Mouse (Mus musculus): ENCODE results near the gene Ptchd4. TPM values are rescaled to one million over a fixed set of nuclear protein-coding genes. Genes with fewer than 3 reads are reported as not detected.

Ptchd4 gene
- polyA plus RNA-seq, 1 experiment from 2014 or later = 0.08 TPM

GRCm38 (mm10) chr17:42364716-42365115, 49.0 kb downstream of the Ptchd4 start:
- no peaks in the 10 kb centered on the region for H3K36me3 ChIP-seq (ENCODE audit: control insufficient read depth, insufficient read depth)
- no peak overlapping the region for H3K9ac ChIP-seq (ENCODE audit: low read length)
- H3K4me2 ChIP-seq (ENCODE audit: low read depth, low read length) = no peak overlapping the region
- ATAC-seq (replicated peaks; ENCODE audit: extremely low read depth, insufficient read depth, low FRiP score) = no peak
- H3K27me3 ChIP-seq (ENCODE audit: control insufficient read depth, insufficient read depth, low read length) = no peaks in the 10 kb centered on the region
- H3K4me1 ChIP-seq (ENCODE audit: control insufficient read depth, insufficient read depth, low read length) = no peaks in the 10 kb centered on the region
- no peak overlapping the region for H3K4me3 ChIP-seq (ENCODE audit: low read length)
- H3K27ac ChIP-seq (ENCODE audit: low read length) = no peak overlapping the region
- WGBS = 48% methylated on average over 1 of the region's 1 CpGs
- no peaks in the 10 kb centered on the region for H3K9me3 ChIP-seq (replicated peaks; ENCODE audit: control insufficient read depth, low read length)

- ATAC-seq (replicated peaks; ENCODE audit: extremely low read depth, insufficient read depth, low FRiP score) = no peak
- H3K27ac ChIP-seq (ENCODE audit: low read length) = no peak overlapping the region
- H3K9ac ChIP-seq (ENCODE audit: low read length) = no peak overlapping the region
- H3K4me1 ChIP-seq (ENCODE audit: control insufficient read depth, insufficient read depth, low read length) = no peaks in the 10 kb centered on the region
- no peaks in the 10 kb centered on the region for H3K9me3 ChIP-seq (replicated peaks; ENCODE audit: control insufficient read depth, low read length)
- no peak overlapping the region for H3K4me3 ChIP-seq (ENCODE audit: low read length)
- no peak overlapping the region for H3K4me2 ChIP-seq (ENCODE audit: low read depth, low read length)
- no peaks in the 10 kb centered on the region for H3K27me3 ChIP-seq (ENCODE audit: control insufficient read depth, insufficient read depth, low read length)
- H3K36me3 ChIP-seq (ENCODE audit: control insufficient read depth, insufficient read depth) = no peaks in the 10 kb centered on the region
- 83% methylated on average over 4 of the region's 4 CpGs for WGBS
These were observed 59.1 kb downstream of the Ptchd4 start for GRCm38 (mm10) chr17:42374881-42375280.

GRCm38 (mm10) chr17:42393086-42393485, 77.3 kb downstream of the Ptchd4 start:
- Histone ChIP-seq H3K27me3 (ENCODE audit: control insufficient read depth, insufficient read depth, low read length) (no peaks in the 10 kb centered on the region), H3K9ac (ENCODE audit: low read length) (no peak overlapping the region), H3K27ac (ENCODE audit: low read length) (no peak overlapping the region), H3K9me3 (replicated peaks; ENCODE audit: control insufficient read depth, low read length) (no peaks in the 10 kb centered on the region), H3K36me3 (ENCODE audit: control insufficient read depth, insufficient read depth) (no peaks in the 10 kb centered on the region), H3K4me3 (ENCODE audit: low read length) (no peak overlapping the region), H3K4me1 (ENCODE audit: control insufficient read depth, insufficient read depth, low read length) (no peaks in the 10 kb centered on the region), H3K4me2 (ENCODE audit: low read depth, low read length) (no peak overlapping the region)
- ATAC-seq (replicated peaks; ENCODE audit: extremely low read depth, insufficient read depth, low FRiP score) = no peak

GRCm38 (mm10) chr17:42395299-42395698, 79.6 kb downstream of the Ptchd4 start:
- H3K4me1 ChIP-seq (ENCODE audit: control insufficient read depth, insufficient read depth, low read length) = no peaks in the 10 kb centered on the region
- no peaks in the 10 kb centered on the region for H3K9me3 ChIP-seq (replicated peaks; ENCODE audit: control insufficient read depth, low read length)
- H3K4me2 ChIP-seq (ENCODE audit: low read depth, low read length) = no peak overlapping the region
- 84% methylated on average over 3 of the region's 3 CpGs for WGBS
- no peak overlapping the region for H3K4me3 ChIP-seq (ENCODE audit: low read length)
- ATAC-seq (replicated peaks; ENCODE audit: extremely low read depth, insufficient read depth, low FRiP score) = no peak
- H3K27me3 ChIP-seq (ENCODE audit: control insufficient read depth, insufficient read depth, low read length) = no peaks in the 10 kb centered on the region
- H3K9ac ChIP-seq (ENCODE audit: low read length) = no peak overlapping the region
- no peak overlapping the region for H3K27ac ChIP-seq (ENCODE audit: low read length)
- no peaks in the 10 kb centered on the region for H3K36me3 ChIP-seq (ENCODE audit: control insufficient read depth, insufficient read depth)

- no peaks in the 10 kb centered on the region for H3K9me3 ChIP-seq (replicated peaks; ENCODE audit: control insufficient read depth, low read length)
- H3K27me3 ChIP-seq (ENCODE audit: control insufficient read depth, insufficient read depth, low read length) = no peaks in the 10 kb centered on the region
- WGBS = 65% methylated on average over 1 of the region's 1 CpGs
- H3K27ac ChIP-seq (ENCODE audit: low read length) = no peak overlapping the region
- no peak overlapping the region for H3K9ac ChIP-seq (ENCODE audit: low read length)
- H3K4me1 ChIP-seq (ENCODE audit: control insufficient read depth, insufficient read depth, low read length) = no peaks in the 10 kb centered on the region
- H3K4me3 ChIP-seq (ENCODE audit: low read length) = no peak overlapping the region
- no peaks in the 10 kb centered on the region for H3K36me3 ChIP-seq (ENCODE audit: control insufficient read depth, insufficient read depth)
- no peak for ATAC-seq (replicated peaks; ENCODE audit: extremely low read depth, insufficient read depth, low FRiP score)
- no peak overlapping the region for H3K4me2 ChIP-seq (ENCODE audit: low read depth, low read length)
These were observed 102.7 kb downstream of the Ptchd4 start for GRCm38 (mm10) chr17:42418449-42418848.

GRCm38 (mm10) chr17:42427961-42428360, 112.2 kb downstream of the Ptchd4 start:
- Histone ChIP-seq H3K27me3 (ENCODE audit: control insufficient read depth, insufficient read depth, low read length) (no peaks in the 10 kb centered on the region), H3K9ac (ENCODE audit: low read length) (no peak overlapping the region), H3K4me2 (ENCODE audit: low read depth, low read length) (no peak overlapping the region), H3K4me3 (ENCODE audit: low read length) (no peak overlapping the region), H3K27ac (ENCODE audit: low read length) (no peak overlapping the region), H3K4me1 (ENCODE audit: control insufficient read depth, insufficient read depth, low read length) (no peaks in the 10 kb centered on the region), H3K9me3 (replicated peaks; ENCODE audit: control insufficient read depth, low read length) (no peaks in the 10 kb centered on the region), H3K36me3 (ENCODE audit: control insufficient read depth, insufficient read depth) (no peaks in the 10 kb centered on the region)
- 79% methylated on average over 1 of the region's 1 CpGs for WGBS
- no peak for ATAC-seq (replicated peaks; ENCODE audit: extremely low read depth, insufficient read depth, low FRiP score)

- no peaks in the 10 kb centered on the region for H3K4me1 ChIP-seq (ENCODE audit: control insufficient read depth, insufficient read depth, low read length)
- no peak for ATAC-seq (replicated peaks; ENCODE audit: extremely low read depth, insufficient read depth, low FRiP score)
- 82% methylated on average over 2 of the region's 2 CpGs for WGBS
These were observed 114.6 kb downstream of the Ptchd4 start for GRCm38 (mm10) chr17:42430380-42430779.

GRCm38 (mm10) chr17:42452235-42452634, 136.5 kb downstream of the Ptchd4 start:
- Histone ChIP-seq H3K9ac (ENCODE audit: low read length) (no peak overlapping the region), H3K4me1 (ENCODE audit: control insufficient read depth, insufficient read depth, low read length) (no peaks in the 10 kb centered on the region), H3K36me3 (ENCODE audit: control insufficient read depth, insufficient read depth) (no peaks in the 10 kb centered on the region), H3K27ac (ENCODE audit: low read length) (no peak overlapping the region), H3K4me2 (ENCODE audit: low read depth, low read length) (no peak overlapping the region), H3K4me3 (ENCODE audit: low read length) (no peak overlapping the region), H3K9me3 (replicated peaks; ENCODE audit: control insufficient read depth, low read length) (no peaks in the 10 kb centered on the region), H3K27me3 (ENCODE audit: control insufficient read depth, insufficient read depth, low read length) (no peaks in the 10 kb centered on the region)
- 75% methylated on average over 2 of the region's 2 CpGs for WGBS
- no peak for ATAC-seq (replicated peaks; ENCODE audit: extremely low read depth, insufficient read depth, low FRiP score)

More at GRCm38 (mm10) chr17:42430380-42430779, 114.6 kb downstream of the Ptchd4 start:
- Histone ChIP-seq H3K27me3 (ENCODE audit: control insufficient read depth, insufficient read depth, low read length) (no peaks in the 10 kb centered on the region), H3K9me3 (replicated peaks; ENCODE audit: control insufficient read depth, low read length) (no peaks in the 10 kb centered on the region), H3K4me2 (ENCODE audit: low read depth, low read length) (no peak overlapping the region), H3K9ac (ENCODE audit: low read length) (no peak overlapping the region), H3K27ac (ENCODE audit: low read length) (no peak overlapping the region), H3K4me3 (ENCODE audit: low read length) (no peak overlapping the region), H3K36me3 (ENCODE audit: control insufficient read depth, insufficient read depth) (no peaks in the 10 kb centered on the region)

- H3K27me3 ChIP-seq (ENCODE audit: control insufficient read depth, insufficient read depth, low read length) = no peaks in the 10 kb centered on the region
- H3K36me3 ChIP-seq (ENCODE audit: control insufficient read depth, insufficient read depth) = no peaks in the 10 kb centered on the region
- no peaks in the 10 kb centered on the region for H3K4me1 ChIP-seq (ENCODE audit: control insufficient read depth, insufficient read depth, low read length)
- H3K4me3 ChIP-seq (ENCODE audit: low read length) = no peak overlapping the region
- ATAC-seq (replicated peaks; ENCODE audit: extremely low read depth, insufficient read depth, low FRiP score) = no peak
- H3K9ac ChIP-seq (ENCODE audit: low read length) = no peak overlapping the region
- 65% methylated on average over 2 of the region's 2 CpGs for WGBS
- H3K4me2 ChIP-seq (ENCODE audit: low read depth, low read length) = no peak overlapping the region
- no peak overlapping the region for H3K27ac ChIP-seq (ENCODE audit: low read length)
- no peaks in the 10 kb centered on the region for H3K9me3 ChIP-seq (replicated peaks; ENCODE audit: control insufficient read depth, low read length)
These were observed 140.7 kb downstream of the Ptchd4 start for GRCm38 (mm10) chr17:42456441-42456840.

GRCm38 (mm10) chr17:42462726-42463125, 147.0 kb downstream of the Ptchd4 start:
- no peaks in the 10 kb centered on the region for H3K4me1 ChIP-seq (ENCODE audit: control insufficient read depth, insufficient read depth, low read length)
- no peak for ATAC-seq (replicated peaks; ENCODE audit: extremely low read depth, insufficient read depth, low FRiP score)
- H3K36me3 ChIP-seq (ENCODE audit: control insufficient read depth, insufficient read depth) = no peaks in the 10 kb centered on the region
- no peaks in the 10 kb centered on the region for H3K9me3 ChIP-seq (replicated peaks; ENCODE audit: control insufficient read depth, low read length)
- no peak overlapping the region for H3K9ac ChIP-seq (ENCODE audit: low read length)
- no peaks in the 10 kb centered on the region for H3K27me3 ChIP-seq (ENCODE audit: control insufficient read depth, insufficient read depth, low read length)
- H3K27ac ChIP-seq (ENCODE audit: low read length) = no peak overlapping the region
- no peak overlapping the region for H3K4me2 ChIP-seq (ENCODE audit: low read depth, low read length)
- H3K4me3 ChIP-seq (ENCODE audit: low read length) = no peak overlapping the region

All from heart, embryonic 16.5 days (tissue).